Mouse (Mus musculus) left cerebral cortex, postnatal 10 days (tissue): ENCODE results near the gene Krtap5-1. TPM values are rescaled to one million over a fixed set of nuclear protein-coding genes. Genes with fewer than 3 reads are reported as not detected.

Experiments used
- total RNA-seq, 2 experiments: library from RNA; stranded (reverse); gene quantifications; 2 replicates each; pipeline ENCODE4 v1.2.3; 2021

Gene Krtap5-1
- total RNA-seq, 2 experiments from 2014 or later, result not detected

Other genes starting within 250 kb of the Krtap5-1 start
- 10 to 100 TPM; 23.6 to 26.7 TPM for gene Mob2, start 236.1 kb downstream of the Krtap5-1 start, total RNA-seq
- 100 to 1,000 TPM; 157 to 164 TPM for gene Dusp8, start 201.3 kb downstream of the Krtap5-1 start, total RNA-seq
- gene Gm45618, start 176.4 kb downstream of the Krtap5-1 start, total RNA-seq, result not detected
- not detected for gene Gm39115, start 161.1 kb downstream of the Krtap5-1 start, total RNA-seq
- gene Gm45337, start 152.5 kb downstream of the Krtap5-1 start, total RNA-seq, result not detected
- gene Gm29735, start 140.0 kb downstream of the Krtap5-1 start, total RNA-seq, result not detected
- gene Gm4553, start 131.4 kb downstream of the Krtap5-1 start, total RNA-seq, result not detected
- not detected for gene Krtap5-2, start 121.1 kb downstream of the Krtap5-1 start, total RNA-seq
- not detected for gene Gm10153, start 106.7 kb downstream of the Krtap5-1 start, total RNA-seq
- not detected for gene Krtap5-3, start 95.8 kb downstream of the Krtap5-1 start, total RNA-seq
- not detected for gene Gm7579, start 85.3 kb downstream of the Krtap5-1 start, total RNA-seq
- not detected for gene Krtap5-5, start 67.1 kb downstream of the Krtap5-1 start, total RNA-seq
- not detected for gene Gm40460, start 56.0 kb downstream of the Krtap5-1 start, total RNA-seq
- not detected for gene Gm2431, start 38.8 kb downstream of the Krtap5-1 start, total RNA-seq
- gene Gm4559, start 22.8 kb downstream of the Krtap5-1 start, total RNA-seq, result not detected
- gene Krtap5-4, start 6.4 kb upstream of the Krtap5-1 start, total RNA-seq, result not detected
- gene Ifitm10, start 76.6 kb upstream of the Krtap5-1 start, total RNA-seq, result 10 to 100 TPM; 15.3 to 15.8 TPM
- 1 to 10 TPM in 1 of 2 experiments, not detected in 1; 1.9 TPM for gene Gm49369, start 85.5 kb upstream of the Krtap5-1 start, total RNA-seq
- 100 to 1,000 TPM; 244 to 255 TPM for gene Ctsd, start 90.9 kb upstream of the Krtap5-1 start, total RNA-seq
- not detected for gene Syt8, start 137.7 kb upstream of the Krtap5-1 start, total RNA-seq
- gene Tnni2, start 144.7 kb upstream of the Krtap5-1 start, total RNA-seq, result under 1 TPM in 1 of 2 experiments, not detected in 1; 0.83 TPM
- 1 to 10 TPM; 5.2 to 8.1 TPM for gene Lsp1, start 163.7 kb upstream of the Krtap5-1 start, total RNA-seq
- not detected for gene Tnnt3, start 201.7 kb upstream of the Krtap5-1 start, total RNA-seq
- gene Mrpl23, start 235.6 kb upstream of the Krtap5-1 start, total RNA-seq, result 1 to 10 TPM; 4.8 to 7.2 TPM